23 mouse cellular contexts compared by ENCODE assay signal in genomic region chr3:82236377-82237057, GRCm38 (mm10).
DNase-seq lines count a peak whose midpoint lies in the region; ATAC-seq lines count a peak whose summit lies in the region.
"Had no signal": no experiment of that assay in that cellular context is flagged by ENCODE, and none has a peak within 500 bp of the region (broad histone marks: within the 10 kb centered on the region; RNA-seq: fewer than 3 reads in every experiment).

No protein-coding gene starts in this region.

- no peak overlapping the region for H3K4me2 ChIP-seq in hindbrain, embryonic 13.5 days
- no peak overlapping the region for H3K4me2 ChIP-seq in hindbrain, embryonic 12.5 days (replicated peaks)
- H3K4me2 ChIP-seq in neural tube, embryonic 13.5 days: no peak overlapping the region
- H3K4me2 ChIP-seq: embryonic facial prominence, embryonic 12.5 days; heart, embryonic 12.5 days; intestine, embryonic 15.5 days; limb, embryonic 13.5 days; liver, embryonic 13.5 days; lung, embryonic 15.5 days; midbrain, embryonic 12.5 days; stomach, embryonic 15.5 days had no signal

- DNase-seq in cerebellum, adult 9-10 months: peak; percentile 9
- DNase-seq in cerebellum, adult 11-12 months: no peak
- DNase-seq in neural tube, embryonic 10.5 days (ENCODE audit: extremely low spot score, low spot score): no peak
- peak; percentile 8 for DNase-seq in retina, postnatal 1 day
- DNase-seq in gastrocnemius, postnatal 14 days: no peak
- DNase-seq: adrenal gland, adult 8-10 months; heart, adult 11 months; heart, postnatal 14 days; kidney, postnatal 36 days; layer of hippocampus, adult 9-11 months; liver, embryonic 13.5 days had no signal

- H3K4me3 ChIP-seq in hindbrain, embryonic 13.5 days: no peak overlapping the region
- no peak overlapping the region for H3K4me3 ChIP-seq in hindbrain, embryonic 12.5 days
- no peak overlapping the region for H3K4me3 ChIP-seq in neural tube, embryonic 13.5 days
- H3K4me3 ChIP-seq: embryonic facial prominence, embryonic 12.5 days; heart, embryonic 12.5 days; intestine, embryonic 15.5 days; limb, embryonic 13.5 days; liver, embryonic 13.5 days; lung, embryonic 15.5 days; midbrain, embryonic 12.5 days; stomach, embryonic 15.5 days had no signal

- H3K9ac ChIP-seq in hindbrain, embryonic 13.5 days: no peak overlapping the region
- H3K9ac ChIP-seq in hindbrain, embryonic 12.5 days: no peak overlapping the region
- H3K9ac ChIP-seq in neural tube, embryonic 13.5 days: no peak overlapping the region
- H3K9ac ChIP-seq: embryonic facial prominence, embryonic 12.5 days; heart, embryonic 12.5 days; intestine, embryonic 15.5 days; limb, embryonic 13.5 days; liver, embryonic 13.5 days; lung, embryonic 15.5 days; midbrain, embryonic 12.5 days; stomach, embryonic 15.5 days had no signal

- H3K9me3 ChIP-seq in hindbrain, embryonic 13.5 days: no peaks in the 10 kb centered on the region
- H3K9me3 ChIP-seq in hindbrain, embryonic 12.5 days (replicated peaks): no peaks in the 10 kb centered on the region
- no peaks in the 10 kb centered on the region for H3K9me3 ChIP-seq in neural tube, embryonic 13.5 days
- H3K9me3 ChIP-seq: embryonic facial prominence, embryonic 12.5 days; heart, embryonic 12.5 days; intestine, embryonic 15.5 days; limb, embryonic 13.5 days; liver, embryonic 13.5 days; lung, embryonic 15.5 days; midbrain, embryonic 12.5 days; stomach, embryonic 15.5 days had no signal

- 50% methylated on average over 2 of the region's 2 CpGs for WGBS in hindbrain, embryonic 13.5 days
- 62% methylated on average over 2 of the region's 2 CpGs for WGBS in hindbrain, embryonic 12.5 days
- 59% methylated on average over 2 of the region's 2 CpGs for WGBS in neural tube, embryonic 13.5 days

- peak; percentile 66; the same call in 1 of the 2 replicates for ATAC-seq in hindbrain, embryonic 13.5 days (ENCODE audit: low FRiP score)
- no peak for ATAC-seq in hindbrain, embryonic 12.5 days (ENCODE audit: low FRiP score)
- peak; percentile 43; the same call in 1 of the 2 replicates for ATAC-seq in neural tube, embryonic 13.5 days (ENCODE audit: low read depth)
- ATAC-seq: intestine, embryonic 15.5 days; Patski had no signal

- peaks cover 8% of the 10 kb centered on the region; the same call in 1 of the 2 replicates for H3K4me1 ChIP-seq in hindbrain, embryonic 13.5 days (replicated peaks)
- no peaks in the 10 kb centered on the region for H3K4me1 ChIP-seq in hindbrain, embryonic 12.5 days
- H3K4me1 ChIP-seq in neural tube, embryonic 13.5 days (replicated peaks): peaks cover 5% of the 10 kb centered on the region
- H3K4me1 ChIP-seq: embryonic facial prominence, embryonic 12.5 days; heart, embryonic 12.5 days; intestine, embryonic 15.5 days; limb, embryonic 13.5 days; liver, embryonic 13.5 days; lung, embryonic 15.5 days; midbrain, embryonic 12.5 days; stomach, embryonic 15.5 days had no signal

- H3K36me3 ChIP-seq in hindbrain, embryonic 13.5 days: no peaks in the 10 kb centered on the region
- H3K36me3 ChIP-seq in hindbrain, embryonic 12.5 days: no peaks in the 10 kb centered on the region
- H3K36me3 ChIP-seq in neural tube, embryonic 13.5 days: no peaks in the 10 kb centered on the region
- H3K36me3 ChIP-seq: embryonic facial prominence, embryonic 12.5 days; heart, embryonic 12.5 days; intestine, embryonic 15.5 days; limb, embryonic 13.5 days; liver, embryonic 13.5 days; lung, embryonic 15.5 days; midbrain, embryonic 12.5 days; stomach, embryonic 15.5 days had no signal

- intact Hi-C loops in gastrocnemius, postnatal 14 days (cut with DNase I; ENCODE audit: low total_unique reads): no loop called here

- H3K27me3 ChIP-seq in hindbrain, embryonic 13.5 days: no peaks in the 10 kb centered on the region
- no peaks in the 10 kb centered on the region for H3K27me3 ChIP-seq in hindbrain, embryonic 12.5 days
- H3K27me3 ChIP-seq in neural tube, embryonic 13.5 days: no peaks in the 10 kb centered on the region
- H3K27me3 ChIP-seq: embryonic facial prominence, embryonic 12.5 days; heart, embryonic 12.5 days; intestine, embryonic 15.5 days; limb, embryonic 13.5 days; liver, embryonic 13.5 days; lung, embryonic 15.5 days; midbrain, embryonic 12.5 days; stomach, embryonic 15.5 days had no signal

- H3K27ac ChIP-seq in hindbrain, embryonic 13.5 days: no peak overlapping the region
- no peak overlapping the region for H3K27ac ChIP-seq in hindbrain, embryonic 12.5 days
- no peak overlapping the region for H3K27ac ChIP-seq in neural tube, embryonic 13.5 days (replicated peaks)
- H3K27ac ChIP-seq: embryonic facial prominence, embryonic 12.5 days; intestine, embryonic 15.5 days; limb, embryonic 13.5 days; liver, embryonic 13.5 days; lung, embryonic 15.5 days; macrophage; midbrain, embryonic 12.5 days; stomach, embryonic 15.5 days had no signal

Comparison
In these comparisons a context has a peak if more than half of its experiments do, and no peak if none do; other contexts are left out.
1. DNase-seq: peak in cerebellum, adult 9-10 months (single experiment) and retina, postnatal 1 day (single experiment); none in cerebellum, adult 11-12 months (single experiment), neural tube, embryonic 10.5 days (single experiment) and gastrocnemius, postnatal 14 days (single experiment).